Mouse (Mus musculus) MN1 (cell line): ENCODE measurements around the gene Cd4.
"Not testable (repeated sequence)": the region's sequence is repeated elsewhere in the genome, so short reads cannot be mapped to it uniquely, and the experiment has no call there.

ENCODE experiments used
- DNase-seq: peaks from one replicate; pipeline ENCODE4 v3.0.0-alpha.2; 2016; ENCODE audit warnings: low spot score

The Cd4 gene

DNA sequence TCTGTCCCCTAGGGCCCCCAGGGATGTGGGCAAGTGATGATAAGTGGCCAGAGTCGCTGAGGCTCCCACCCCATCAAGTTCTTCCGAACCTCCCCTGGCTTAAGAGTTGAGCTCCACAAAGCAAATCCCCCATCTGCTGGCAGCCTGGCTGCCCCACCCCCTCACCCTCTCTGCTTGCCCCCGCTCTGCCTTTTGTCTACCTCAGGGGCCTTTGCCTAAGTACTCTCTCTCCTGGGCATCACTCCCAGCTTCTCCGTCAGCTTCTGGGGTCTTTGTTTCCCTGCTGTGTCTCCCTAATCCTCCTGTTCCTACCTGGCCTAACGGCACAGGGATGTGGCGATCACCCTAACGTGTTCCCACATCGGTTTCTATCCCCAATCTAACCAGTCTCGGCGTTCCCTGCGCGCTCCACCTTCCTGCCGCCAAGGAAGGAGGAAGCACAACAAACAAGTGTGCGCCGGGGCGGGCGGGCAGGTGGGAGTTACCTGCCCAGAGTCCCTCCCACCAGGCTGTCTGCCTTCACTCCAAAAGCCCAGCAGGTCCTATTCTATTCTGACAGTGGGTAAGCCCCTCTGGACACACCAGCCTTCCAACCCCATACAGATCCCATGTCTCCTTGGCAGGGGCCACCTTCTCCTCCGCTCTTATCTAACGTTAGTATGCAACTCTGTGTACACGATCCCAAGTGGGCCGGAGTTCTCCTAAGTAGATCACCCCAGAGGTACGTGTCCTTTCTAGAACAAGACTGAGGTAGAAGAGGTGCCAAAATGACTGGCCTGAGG, 27.3 kb upstream of the Cd4 start:
- DNase-seq = no peak

DNA sequence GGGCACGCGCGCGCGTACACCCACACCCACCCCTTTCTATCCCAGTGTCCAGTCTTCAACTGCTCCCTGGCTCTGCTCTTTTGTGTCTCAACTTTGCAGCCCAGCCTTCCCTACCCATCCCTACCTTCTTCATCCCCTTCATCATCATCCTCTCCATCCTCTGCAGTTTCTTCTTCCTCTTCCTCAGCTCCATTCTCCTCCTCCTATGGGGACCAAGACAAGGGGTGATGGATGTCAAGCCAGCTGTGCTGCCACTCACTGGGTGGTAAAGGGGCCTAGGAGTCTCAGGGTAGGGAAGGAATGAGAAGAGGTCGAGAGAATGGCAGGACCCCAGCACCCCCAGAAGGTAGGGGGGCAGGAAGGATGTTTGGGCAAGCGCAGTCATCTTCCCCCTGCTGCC, 26.5 kb upstream of the Cd4 start:
- no peak for DNase-seq

DNA sequence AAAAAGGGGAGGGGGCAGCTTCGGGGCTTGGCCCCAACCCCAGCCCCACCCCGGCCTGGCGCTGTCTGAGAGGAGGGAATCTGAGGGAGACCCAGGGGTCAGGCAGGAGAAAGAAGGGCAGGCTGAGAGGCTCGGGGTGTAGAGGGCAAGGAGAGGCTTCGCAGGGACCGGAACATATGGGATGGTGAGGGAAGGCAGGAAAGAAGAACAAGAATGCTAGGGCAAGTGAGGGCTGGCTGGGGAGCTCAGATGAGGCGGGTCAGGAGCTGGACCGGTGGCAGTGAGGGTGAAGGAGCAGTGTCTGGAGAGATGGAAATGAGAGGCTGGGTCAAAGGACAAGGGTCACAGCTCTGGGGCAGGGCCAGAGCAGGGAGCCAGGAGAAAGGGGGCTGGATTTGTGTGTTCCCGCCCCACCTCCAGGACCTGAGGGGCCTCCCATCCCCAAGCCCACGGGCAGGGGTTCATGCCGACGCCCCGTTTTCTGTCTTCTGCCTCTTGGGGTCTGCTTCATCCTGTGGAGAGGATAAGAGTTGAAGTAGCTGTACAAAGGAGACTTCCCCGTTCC, 25.8 kb upstream of the Cd4 start:
- no peak for DNase-seq

DNA sequence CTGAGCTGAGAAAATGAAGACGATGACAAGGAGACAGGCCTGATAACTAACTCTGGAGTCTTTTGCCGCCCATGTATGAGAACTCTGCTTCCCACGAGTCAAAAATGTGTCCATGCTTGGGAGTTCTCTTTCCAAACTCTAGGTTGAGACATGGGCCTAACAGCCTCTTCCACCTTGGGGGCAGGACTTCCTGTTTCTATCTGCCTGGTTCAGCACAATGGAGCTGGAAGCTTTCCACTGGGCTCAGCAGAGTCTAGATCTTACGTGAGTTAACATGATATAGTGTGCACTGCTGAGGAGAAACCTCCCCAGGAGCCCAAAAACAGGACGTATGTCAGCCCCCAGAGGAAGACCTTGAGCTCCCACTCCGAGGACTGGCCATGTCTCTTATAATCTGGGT, 25.2 kb upstream of the Cd4 start:
- DNase-seq = peak; percentile 31

DNA sequence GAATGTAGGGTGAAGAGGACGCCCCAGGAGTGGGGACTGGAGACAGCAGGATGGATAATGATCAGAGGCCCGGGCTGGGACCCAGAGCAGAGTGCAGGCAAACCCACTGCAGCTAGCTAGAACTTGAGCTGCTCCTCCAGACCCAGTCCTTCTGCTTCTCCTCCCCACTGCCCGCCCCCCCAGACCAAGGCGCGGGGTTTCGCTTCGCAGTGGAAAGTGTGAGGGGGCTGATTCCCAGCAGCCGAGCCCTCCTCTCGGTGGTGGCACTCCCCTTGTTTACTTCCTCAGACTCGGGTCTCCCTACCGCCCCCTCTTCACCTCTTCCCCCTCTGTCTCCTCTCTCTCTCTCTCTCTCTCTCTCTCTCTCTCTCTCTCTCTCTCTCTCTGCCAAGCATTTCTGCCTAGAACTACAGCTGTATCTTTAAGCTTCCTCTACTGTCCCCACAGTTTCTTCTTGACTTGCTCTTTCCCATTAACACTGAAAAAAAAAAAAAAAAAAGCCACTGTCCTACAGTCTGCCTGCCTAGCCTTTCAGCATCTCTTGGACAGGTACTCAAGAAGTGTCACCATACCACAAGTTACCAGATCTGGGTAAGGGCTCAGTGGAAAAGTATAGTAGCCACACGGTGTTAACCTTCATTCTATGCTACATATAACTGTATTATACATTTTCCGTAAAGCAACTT, 23.7 kb upstream of the Cd4 start, which contains the start of gene Lag3:
Lag3 (minus strand) TSS at position 173 of the 686 bp plus-strand sequence.
- no peak for DNase-seq

DNA sequence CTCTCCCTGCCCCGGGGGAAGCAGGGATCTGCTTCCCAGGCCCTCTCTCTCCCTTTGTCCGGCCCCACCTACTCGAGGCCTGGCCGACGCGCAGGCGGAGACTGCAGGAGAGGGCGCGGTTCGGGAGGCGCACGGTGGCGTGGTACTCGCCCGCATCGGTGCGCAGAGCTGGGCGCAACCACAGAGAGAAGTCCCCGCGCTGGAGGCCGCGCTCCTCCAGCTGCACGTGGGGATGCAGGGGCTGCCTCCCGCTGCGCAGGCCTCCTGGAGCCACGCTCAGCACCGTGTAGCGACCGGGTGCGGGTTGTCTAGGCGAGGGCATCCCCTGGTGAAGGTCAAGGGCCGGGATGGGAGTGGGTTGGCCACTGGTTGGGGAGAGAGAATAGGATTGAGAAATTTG, 22.0 kb upstream of the Cd4 start:
- no peak for DNase-seq

DNA sequence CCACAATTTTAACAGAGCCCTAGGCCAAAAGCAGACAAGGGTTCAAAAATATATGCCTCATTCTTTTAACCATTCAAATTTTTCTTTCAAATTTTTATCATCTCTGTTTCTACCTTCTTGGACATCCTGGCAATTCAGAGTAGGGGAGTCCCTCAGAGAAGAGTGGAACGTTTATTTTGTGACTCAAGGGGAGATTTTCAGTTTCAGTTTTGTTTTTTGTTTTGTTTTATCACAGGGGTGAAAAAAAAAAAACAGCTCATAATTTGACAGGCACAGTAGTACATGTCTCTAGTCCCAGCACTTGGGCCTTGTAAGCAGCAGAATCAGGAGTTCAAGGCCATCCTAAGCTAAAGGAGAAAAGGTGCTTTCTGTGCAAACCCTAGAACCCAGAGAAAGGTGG, 19.7 kb upstream of the Cd4 start:
- DNase-seq = no peak

DNA sequence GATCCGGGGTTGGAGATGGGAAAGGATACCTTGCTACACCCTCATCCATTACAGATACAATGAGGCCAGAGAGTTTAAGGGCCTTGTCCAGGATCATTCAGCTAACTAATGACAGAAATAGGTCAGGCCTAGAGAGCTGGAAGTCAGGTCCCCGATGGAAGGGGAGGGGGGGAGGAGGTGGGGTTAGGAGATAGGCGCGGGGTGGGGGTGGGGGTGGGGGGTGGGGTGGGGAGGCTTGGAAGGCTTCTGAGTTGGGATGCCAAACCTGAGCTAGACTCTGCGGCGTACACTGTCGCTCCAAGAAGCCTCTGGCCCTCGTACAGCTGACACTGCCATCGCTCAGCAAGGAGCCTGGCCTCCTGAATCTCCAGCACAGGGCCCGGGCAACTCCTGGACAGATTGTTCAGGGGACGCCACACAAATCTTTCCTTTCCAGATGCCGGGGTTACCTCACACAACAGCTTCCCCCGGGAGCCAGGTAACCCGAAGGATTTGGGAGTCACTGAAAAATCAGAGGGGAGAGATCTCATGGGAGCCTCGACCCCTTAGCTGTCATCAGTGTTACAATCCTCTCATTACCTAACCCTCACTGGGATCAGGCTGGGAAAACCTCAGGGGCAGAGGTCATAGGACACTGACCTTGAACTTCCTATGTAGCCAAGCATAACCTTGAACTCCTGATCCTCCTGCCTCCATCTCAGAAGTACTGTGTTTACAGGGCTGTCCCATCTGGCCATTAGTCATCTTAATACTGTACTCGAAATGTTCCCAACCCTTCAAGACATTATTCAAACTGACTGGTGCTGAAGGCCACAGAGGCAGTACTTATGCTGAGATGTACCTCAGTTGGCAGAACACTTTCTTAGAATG, 17.2 kb upstream of the Cd4 start:
- peak; percentile 46 for DNase-seq

DNA sequence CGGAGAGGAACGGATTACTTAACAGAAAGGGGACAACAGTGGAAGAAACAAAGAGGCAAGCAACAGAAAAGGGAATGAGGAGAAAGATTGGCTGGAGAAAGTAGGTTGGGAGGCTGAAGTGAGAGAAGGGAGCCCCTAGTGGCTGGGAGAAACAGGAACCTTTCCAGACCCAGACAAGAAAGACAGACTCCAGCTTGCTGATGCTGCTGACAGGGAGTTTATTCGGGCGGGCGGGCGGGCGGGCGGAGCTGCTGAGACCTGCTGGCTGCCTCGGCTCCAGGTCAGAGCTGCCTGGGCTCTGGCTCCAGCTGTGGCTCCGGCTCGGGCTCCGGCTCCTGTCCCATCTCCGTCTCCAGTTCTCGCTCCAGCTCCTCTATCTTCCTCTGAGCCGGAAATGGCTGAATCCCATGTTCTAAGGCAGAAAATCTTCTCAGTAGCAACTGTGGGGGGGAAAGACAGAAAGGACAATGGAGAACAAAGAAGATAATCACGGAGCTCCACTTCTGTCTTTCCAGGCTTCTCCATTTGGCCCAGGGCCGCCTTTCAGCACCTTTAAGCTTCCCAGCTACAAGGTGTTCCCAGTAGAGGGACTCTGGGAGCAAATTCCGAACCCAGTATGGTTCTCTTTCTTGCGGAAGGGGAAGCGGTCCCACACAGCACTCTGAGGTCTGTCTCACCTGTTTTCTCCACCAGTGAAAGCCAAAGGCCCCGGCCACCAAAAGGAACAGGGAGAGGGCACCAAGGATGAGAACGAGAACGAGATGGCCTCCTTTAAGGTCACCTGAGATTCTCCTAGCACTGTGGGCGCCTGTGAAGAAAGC, 16.4 kb upstream of the Cd4 start:
- DNase-seq = peak; percentile 86

DNA sequence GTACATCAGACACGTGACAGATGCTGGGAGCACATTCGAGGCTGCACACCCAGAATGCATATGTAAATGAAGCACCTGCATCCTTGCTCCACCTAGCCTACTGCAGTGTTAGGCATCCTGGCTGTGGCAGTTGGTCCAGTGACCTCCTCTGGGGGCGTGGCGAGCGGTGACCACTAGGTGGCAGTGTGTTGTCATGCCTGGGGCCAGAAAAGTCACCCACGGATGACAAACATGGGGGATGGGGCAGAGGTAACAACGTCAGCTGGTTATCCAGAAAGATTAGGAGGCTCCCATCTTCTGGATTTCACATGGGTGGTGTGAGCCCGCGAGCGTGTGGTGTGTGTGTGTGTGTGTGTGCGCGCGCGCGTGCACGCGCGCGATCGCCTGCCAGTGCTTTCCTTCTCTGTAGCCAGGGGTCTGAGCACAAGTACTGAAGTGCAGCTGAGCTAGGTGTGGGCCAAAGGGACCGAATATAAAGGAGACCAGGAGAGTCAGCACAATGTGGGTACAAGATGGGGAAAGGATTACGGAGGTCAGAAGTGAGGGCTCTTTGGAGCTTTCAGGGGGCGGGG, 15.6 kb upstream of the Cd4 start:
- peak; percentile 93 for DNase-seq

DNA sequence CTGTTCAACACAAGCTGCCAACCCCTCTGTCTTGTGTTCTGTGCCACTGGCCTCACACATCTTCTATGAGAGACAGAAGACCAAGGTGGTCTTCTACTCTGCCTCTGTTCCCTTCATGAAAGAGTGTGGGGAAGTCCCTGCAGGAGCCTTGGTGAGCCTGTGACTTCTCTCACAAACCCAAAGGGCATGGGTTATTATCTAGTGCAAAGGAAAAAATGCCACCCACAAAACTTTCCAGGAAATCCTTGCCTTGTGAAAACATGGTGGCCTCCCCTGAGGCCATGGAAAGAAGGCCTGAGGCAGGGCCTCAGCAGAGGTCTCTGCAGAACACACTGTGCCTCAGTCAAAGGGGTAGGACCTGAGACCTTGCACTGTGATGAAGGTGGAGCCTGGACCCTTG, 13.8 kb upstream of the Cd4 start:
- no peak for DNase-seq

DNA sequence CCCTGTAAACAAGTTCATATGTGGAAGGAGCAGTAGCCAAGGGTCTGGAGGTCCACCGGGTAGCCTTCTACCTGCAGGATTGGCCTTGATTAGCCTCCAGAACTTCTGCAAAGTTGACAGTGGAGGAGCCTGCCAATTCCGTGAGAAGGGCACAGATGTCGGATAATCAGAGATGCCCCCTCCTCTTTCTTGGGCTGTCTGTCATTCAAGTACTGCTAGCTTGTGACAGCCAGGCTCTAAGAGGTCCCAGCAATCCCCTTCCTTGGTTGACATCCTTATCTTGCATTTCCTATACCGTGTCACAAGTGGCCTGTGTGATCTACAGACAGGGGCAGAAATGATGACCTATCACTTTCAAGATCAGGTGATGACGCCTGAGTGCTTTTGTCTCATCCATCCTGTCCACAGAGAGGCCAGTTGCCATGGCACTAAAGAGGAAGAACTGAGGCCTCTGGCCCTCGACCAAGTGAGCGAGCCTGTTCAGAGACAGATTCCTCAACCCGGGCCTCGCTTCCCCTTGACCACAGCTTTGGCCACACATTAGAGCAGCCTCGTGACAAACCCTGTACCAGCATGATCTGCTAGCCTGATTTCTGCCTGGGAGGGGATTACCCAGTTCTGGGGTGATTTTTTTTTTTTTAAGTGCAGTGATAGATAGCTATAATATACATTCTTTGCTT, 12.9 kb upstream of the Cd4 start:
- peak; percentile 72 for DNase-seq

DNA sequence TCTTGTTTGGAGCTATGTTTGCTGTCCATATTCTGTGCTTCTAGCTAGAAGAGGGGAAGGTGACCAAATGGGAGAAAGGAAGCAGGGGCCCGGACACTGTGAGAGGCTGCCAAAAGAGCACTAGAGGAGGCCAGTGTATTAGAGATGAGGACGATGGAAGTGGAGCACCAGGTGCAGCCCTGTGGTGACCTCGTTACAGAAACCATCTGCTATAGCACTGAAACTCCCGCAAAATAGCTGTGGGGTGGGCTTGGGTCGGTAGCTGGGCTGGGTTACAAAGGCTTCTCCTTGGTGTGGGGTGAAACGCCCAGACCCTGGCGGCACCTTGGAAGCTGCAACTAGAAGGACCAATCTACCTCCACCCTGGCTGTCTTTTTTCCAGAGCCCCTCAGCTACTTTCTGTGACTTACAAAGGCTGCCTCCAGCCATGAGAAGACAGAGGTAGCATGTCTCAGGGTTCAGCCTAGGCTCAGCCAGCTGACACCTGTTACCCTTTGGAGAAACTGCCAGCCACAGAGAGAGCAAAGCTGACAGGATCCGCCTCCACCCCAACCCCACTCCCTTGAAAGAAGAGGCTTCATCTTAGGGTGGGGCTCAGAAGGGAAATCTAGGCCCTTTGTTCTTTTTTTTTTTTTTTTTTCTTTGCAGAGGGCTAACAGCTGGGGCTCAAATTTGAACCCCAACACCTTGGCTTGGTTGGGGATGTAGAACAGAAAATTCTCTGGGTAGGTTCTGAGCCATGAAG, 12.2 kb upstream of the Cd4 start:
- DNase-seq = no peak

DNA sequence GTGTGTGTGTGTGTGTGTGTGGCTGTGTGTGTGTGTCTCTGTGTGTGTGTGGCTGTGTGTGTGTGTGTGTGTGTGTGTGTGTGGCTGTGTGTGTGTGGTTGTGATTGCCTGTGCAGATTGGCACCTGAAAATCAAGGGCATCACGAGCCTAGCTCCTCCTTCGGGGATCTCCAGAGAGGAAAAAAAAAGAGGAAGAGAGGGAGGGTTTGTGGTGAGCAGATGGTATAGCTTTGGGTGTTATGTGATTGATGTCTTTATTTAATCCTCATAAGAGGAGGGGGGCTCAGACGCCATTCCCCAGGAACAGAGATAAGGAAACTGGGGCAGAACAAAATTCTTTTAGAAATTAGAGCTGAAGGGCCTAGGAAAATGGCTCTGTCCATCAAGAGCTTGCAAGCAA, 10.3 kb upstream of the Cd4 start:
- no peak for DNase-seq

DNA sequence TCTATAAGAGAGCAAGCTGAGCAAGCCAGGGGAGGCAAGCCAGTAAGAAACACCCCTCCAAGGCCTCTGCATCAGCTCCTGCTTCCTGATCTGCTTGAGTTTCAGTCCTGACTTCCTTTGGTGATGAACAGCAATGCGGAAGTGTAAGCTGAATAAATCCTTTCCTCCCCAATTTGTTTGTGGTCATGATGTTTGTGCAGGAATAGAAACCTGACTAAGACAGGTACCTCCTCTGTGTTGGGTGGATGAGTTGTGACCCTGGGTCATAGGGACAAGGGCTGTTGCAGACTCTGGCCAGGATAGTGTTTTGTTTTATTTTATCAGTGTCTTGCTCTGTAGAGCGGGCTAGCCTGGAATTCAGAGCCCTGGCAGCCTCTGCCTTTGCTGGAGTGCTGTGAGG, 6.1 kb upstream of the Cd4 start:
- not testable (repeated sequence) for DNase-seq

DNA sequence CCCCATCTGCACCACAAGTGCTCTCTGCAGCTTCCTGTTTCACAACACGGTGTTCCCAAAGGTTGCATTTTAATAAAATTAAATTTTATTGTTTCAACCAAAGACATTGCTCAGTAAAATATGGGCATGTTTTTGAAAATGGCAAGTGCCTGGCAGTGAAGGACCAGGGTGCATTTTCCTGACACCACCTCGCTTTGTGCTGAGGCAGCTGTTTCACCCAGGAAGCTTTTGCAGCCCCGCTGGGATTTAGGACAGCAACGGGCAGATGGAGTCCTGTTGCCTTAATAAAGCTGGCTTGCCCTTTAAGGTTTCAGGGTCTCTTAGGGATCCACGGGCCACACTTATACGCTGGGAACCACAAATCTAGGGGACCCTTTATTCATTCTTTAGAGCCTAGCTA, 3.0 kb upstream of the Cd4 start:
- DNase-seq = no peak

DNA sequence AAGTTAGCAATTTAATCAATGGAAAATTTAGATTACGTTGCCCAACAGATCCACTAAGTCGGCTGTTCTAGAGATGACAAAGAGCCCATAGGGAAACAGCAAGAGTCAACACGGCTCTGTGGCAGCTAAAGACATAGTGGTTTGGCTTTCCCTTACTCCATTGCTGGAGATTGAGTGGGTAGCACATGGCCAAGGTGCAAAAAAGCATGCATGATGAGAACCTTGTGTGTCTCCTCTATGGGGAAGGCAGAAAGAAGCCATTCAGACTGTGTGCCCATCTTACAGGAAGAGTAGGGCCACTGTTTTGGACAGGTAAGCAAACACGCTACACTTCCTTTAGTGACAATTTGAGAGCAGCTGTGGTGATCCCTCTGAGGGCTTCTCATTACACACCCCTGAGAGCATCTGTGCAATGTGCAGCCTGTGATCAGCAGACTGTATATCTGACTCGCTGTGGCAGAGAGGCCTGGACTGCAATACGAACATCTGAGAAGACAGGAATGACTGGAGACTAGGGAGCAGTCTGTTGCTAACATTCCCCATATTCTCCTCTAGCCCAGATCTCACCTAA, 619 bp upstream of the Cd4 start:
- no peak for DNase-seq

DNA sequence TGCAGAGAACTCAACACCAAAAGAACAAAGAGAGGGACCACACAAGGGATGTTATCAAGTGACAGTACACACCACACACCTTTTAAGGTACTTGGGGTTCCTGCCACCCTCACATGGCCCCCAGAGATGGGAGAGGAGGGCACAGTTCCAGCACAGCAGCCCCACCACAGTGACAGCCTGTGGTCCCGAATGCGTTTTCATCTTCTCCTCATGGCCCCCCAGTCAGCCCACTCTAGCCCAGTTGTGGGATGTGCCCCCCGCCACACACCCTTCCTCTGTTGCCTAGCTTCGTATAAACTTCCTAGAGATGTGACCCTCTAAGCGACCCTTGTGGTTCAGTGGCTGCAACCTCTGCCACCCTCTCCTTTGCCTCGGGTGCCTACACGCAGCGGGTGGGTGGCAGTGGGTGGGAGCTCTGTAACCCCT, 2.1 kb downstream of the Cd4 start:
- no peak for DNase-seq

DNA sequence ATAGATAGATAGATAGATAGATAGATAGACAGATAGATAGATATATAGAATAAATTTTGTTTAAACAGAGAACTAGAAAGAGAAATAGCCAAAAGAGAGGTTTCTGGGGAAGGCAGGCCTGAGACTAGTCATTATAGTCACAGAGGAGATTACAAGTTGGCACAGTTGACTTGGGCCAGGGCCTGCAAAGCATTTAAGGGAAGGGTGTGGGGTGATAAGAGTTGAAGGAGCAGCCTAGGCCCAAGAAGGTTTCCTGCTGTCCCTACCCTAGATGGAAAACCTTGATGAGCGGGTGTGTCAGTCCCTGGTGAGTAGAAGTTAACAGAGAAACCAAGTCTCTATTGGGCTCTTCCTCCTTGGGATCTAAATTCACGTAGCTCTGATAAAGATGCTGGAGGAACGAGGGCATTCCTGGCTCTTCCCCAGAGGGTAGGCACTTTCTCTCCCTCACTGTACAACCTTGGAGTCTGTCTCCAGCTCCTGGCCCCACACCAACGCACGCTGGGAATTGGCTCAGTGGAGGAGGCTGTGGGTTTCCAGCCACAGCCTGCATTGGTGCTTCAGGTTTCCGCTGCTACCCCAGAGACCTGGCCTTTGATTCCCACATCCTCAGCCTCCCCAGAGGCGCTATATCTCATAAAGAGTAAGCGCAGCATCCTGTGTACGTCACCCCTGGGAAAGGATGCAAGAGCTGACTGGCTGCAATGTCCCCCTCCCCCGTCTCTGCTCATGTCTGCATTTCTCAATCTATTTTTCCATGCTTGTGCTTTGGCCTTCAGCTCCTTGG, 3.1 kb downstream of the Cd4 start:
- no peak for DNase-seq
